Mouse (Mus musculus): Measurements from ENCODE around the gene Gm20604.

- TF ChIP-seq CTCF (conservative IDR thresholded peaks at IDR 0.05; ENCODE audit: low read length) (no peak), POU5F1 (IDR thresholded peaks at IDR 0.05; ENCODE audit: borderline replicate concordance, low read length) (no peak)
Observed at GRCm38 (mm10) chr12:102776035-102776434, 17.6 kb upstream of the Gm20604 start.
